Mouse (Mus musculus) kidney, adult 8-10 months (tissue): ENCODE measurements around the gene Tedc1.
"Not testable (repeated sequence)": the region's sequence is repeated elsewhere in the genome, so short reads cannot be mapped to it uniquely, and the experiment has no call there.

Experiments used
- DNase-seq, 2 experiments: peaks; one replicate each; pipeline ENCODE4 v3.0.0; 2022

Tedc1 gene

DNA sequence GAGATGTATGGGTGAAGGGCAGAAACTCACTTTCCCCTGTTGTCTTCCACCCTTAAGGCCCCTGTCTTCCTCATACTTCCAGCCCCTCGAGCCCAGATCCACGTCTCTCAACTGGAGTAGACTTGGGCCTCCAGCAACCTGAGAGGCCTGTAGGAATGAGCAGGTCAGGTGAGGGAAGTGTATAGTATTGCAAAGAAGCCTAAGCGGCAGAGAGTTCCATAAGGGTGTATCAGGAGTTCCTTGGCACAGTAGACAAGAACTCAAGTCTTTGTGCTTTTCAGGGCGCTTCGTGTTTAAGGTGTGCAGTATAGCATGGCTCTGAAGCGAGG lies 1.5 kb upstream of the Tedc1 start:
- DNase-seq = no peak

DNA sequence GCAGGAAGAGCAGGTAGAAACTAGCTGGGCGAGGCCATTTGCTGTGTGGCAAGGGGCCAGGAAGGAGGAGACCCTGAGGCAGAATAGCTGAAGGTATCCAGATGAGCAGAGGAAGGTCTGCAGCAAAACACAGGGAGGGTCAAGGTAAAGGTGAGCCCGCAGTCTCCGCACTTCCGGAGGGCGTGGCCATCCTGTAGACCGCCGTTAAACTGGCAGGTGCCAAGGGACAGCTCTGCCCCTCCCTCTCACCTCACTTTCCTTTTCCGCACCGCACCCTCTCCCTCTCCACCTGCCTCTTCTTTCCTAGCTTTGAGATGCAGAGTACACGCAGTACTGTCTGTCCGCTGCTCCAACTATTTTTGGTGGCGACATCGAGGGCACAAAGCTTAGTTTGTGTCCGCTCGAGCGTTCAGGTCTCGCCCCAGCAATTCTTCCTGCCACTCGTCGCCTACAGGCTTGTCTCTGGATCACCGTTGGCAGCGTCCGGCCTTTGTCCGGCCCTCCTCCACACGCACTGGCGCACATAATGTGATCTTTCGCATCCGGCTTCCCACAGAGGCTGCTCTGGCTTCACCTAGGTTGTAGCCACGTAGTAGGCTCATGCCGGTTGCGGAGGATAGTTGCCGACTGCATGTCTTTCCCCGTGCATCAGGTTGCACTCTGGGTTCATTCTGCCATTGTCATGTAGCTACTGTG lies 997 bp upstream of the Tedc1 start:
- DNase-seq = peak; percentile 64 to 67

DNA sequence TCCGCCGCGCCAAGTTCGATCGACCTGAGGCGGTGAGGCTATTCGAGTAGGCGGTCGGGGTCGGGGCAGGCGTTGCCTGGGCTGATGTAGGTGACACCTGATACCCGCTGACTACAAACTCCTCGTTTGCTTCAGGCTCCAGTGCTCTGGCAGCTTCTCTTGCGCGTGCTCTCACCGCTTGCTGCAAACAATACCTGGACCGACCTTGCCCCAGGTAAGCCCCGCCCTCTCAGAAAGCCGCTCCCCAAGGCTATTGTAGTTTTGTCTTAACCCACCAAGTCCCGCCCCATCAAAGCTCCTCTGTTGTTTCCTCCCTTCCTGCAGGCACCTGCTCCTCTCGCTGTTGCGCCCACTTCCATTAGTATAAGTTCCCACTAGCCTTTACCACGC lies 314 bp downstream of the Tedc1 start:
- DNase-seq = no peak

DNA sequence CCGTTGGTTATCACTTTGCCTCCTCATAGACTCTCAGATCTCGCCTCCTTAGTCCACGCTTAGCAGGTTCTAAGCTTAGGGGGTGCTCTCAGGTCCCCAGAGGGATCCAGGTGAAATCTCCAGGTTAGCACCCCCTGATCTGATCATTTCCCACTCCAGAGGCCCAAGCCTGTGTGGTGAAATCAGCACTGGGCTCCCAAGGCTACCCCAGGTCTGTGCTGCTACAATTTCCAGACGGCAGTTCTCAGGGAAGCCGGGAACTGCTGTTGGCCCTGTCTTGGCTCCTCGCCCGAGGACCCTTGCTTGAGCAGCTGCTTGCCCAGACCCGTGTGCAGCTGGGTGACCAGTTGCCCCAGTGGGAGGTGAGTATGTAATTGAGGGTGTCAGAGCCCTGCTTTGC lies 781 bp downstream of the Tedc1 start:
- DNase-seq = no peak

DNA sequence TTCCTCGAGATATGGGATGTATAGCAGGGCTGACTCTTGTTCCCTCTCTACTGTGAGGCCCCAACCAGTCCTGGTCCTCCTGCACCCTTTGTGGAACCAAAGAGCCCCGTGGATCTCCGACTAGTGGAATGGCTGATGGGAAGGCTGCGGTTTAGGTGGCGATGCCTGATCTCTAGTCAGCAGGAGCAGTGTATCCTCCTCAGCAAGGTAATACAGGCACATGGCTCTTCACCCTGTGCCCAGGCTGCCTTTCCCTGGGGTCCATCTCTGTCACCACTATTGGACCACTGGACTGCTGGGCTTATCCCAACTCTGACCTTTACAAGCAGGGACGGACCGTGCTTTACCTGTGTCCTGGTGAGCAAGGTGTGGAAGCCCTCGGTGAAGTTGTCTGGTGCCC lies 1.3 kb downstream of the Tedc1 start:
- DNase-seq = no peak

DNA sequence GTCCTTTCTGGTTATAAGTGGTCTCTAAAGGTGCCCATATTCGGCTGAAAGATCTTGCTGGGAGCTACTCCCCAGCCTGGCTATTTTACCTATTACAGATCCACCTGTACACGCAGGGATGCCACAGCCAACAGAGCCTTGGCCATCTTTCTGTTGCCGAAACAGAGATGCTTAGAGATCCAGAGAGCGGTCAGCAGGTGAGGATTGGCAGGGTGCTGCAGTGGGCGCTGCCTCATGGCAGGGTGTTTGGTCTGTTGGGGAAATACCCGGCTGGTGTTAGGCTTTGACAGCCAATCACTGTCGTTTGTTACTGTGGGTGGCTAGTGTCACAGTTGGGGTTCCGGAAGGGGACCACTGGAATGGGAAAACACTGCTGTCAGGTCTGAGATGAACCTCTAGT lies 1.8 kb downstream of the Tedc1 start:
- DNase-seq = no peak

DNA sequence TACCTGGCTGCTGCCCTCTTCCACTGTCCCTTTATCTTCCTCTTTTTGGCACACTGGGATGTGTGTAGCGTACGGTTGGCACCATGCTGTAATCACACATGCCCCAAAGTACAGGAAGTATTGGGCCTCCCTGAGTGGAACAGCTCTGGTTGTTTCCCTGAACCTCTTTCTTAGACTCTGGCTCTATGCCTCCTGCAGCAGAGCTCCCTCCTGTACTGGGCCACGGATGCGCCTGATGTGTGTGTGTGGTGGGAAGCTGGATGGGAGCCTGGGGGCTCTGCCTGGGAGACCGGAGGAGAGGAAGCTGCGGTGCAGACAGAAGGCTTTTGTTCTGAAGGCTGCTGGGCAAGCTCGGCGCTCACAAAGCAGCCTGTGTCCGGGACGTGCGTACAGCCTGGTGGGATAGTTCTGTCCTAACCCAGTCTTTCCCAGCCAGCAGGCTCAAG lies 7.4 kb downstream of the Tedc1 start:
- DNase-seq = no peak

DNA sequence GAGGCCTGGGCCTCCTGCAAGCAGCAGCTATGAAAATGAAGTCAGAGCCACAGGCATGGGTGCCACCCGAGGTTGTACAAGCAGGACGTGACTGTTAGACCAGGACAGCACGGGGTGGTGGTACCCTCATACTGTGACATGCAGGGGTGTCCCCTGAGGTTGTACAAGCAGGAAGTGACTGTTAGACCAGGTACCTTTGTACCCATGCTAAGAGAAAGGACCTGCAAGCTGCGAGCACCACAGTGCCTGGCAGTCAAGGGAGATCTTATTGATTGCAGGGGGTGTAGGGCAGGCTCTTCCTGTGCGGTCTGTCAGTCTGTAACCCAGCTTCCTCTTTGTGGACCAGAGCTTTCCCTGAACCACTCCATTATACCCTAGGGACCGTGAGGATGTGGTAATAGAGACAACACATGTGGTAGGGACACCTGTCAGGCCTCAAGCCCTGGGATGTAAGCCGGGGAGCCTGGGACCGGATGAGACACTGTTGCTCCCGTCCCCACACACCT lies 11.9 kb downstream of the Tedc1 start:
- no peak for DNase-seq

DNA sequence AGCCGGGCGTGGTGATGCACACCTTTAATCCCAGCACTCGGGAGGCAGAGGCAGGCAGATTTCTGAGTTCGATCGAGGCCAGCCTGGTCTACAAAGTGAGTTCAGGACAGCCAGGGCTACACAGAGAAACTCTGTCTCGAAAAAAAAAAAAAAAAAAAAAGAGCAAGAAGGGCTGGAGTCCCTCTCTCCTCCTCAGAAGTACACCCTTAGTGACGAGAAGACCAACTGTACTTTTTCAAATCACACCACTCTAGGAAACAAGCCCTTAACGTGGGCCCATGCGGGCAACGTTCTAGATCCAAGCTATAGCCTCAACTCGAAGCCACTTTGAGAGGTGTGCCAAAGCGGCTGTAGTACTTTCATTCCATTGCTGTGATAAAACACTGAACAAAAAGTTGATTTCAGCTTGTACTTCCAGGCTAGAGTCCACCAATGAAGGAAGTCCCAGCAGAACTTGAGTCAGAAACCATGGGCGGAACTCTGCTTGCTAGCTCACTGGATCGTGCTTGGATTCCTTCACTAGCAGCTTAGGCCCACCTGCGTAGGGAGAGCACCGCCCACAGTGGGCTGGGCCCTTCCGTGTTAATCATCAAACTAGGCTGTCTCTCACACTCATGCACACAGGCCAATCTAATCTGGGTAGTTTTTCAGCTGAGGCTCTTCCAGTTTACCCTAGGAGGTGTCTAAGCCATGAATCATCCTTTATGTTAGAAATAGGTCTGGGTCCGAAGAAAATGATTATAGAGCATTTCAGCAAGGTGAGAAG lies 20.9 kb downstream of the Tedc1 start:
- no peak for DNase-seq

DNA sequence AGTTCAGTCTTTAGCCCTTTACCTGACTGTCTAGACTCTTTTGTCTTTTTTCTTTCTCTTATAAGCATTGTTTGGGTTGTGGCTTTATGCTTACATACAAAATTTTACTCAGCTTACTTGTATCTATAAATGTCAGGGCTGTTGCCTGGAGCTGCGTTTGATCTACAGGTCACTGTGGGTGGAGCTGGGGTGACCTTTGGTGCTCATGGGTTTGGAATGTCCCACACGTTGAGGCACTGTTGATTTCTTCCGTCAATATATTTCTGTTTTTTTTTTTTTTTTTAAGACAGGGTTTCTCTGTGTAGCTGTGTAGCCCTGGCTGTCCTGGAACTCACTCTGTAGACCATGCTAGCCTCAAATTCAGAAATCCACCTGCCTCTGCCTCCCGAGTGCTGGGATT lies 24.8 kb downstream of the Tedc1 start:
- DNase-seq = no peak

DNA sequence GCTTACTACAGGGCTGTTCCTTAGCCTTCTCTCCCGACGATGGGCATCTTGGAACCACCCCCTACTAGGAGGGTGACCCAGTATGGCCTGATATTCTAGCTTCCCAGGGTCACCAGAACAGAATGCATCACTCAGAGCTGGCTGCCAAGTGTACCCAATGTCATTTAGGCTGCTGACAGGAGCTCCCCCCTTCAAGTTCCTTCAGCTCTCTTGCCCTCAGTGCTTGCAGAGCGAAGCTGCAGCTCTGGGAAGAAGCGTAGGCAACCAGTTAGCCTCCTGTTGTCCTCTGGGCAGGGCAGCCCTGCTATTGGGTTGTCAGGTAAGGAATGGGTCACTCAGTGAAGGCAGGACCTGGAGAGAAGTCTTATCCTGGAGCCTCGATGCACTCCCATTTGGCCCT lies 28.7 kb downstream of the Tedc1 start:
- no peak for DNase-seq

DNA sequence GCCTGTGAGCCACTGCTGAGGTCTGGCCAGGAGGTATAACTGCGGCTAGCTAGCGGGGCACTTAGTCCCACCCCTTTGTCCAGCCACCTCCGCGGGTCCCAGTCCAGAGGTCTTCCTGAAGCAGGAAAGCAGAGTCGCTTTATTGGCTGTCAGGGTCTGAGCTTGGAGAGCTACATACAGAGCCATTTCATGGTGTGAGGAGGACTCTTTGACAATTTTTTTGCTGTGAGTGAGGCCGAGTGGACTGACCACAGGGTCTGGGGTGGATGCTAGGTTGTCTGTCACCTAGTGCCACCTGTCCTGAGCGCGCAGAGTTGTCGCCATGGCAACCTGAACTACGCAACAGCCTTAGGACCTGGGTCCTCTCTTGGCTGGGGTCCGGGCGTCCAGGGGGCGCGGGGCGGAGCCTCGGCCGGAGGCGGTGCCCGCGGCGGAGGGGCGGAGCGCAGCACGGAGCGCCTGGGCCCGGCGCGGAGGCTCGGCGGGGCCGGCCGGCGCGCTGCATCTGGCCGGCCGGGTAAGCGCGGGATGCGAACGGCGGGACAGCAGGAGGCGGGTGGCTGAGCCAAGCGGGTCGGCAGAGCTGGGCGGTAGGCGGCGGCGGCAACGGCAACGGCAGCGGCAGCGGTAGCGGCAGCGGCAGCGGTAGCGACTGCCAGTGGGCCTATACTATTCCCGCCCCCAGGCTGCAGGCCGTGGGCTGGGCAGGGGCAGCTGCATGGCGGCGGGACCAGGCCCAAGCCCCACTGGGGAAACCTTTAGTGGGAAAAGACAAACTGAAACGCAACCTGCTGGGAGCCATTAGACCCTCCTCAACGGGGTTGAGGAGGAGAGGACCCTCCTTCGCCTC lies 29.4 kb downstream of the Tedc1 start, which contains the start of gene Tmem121:
TSS of gene Tmem121 (plus strand) at position 489 of the 850 bp plus-strand sequence.
- no peak for DNase-seq

DNA sequence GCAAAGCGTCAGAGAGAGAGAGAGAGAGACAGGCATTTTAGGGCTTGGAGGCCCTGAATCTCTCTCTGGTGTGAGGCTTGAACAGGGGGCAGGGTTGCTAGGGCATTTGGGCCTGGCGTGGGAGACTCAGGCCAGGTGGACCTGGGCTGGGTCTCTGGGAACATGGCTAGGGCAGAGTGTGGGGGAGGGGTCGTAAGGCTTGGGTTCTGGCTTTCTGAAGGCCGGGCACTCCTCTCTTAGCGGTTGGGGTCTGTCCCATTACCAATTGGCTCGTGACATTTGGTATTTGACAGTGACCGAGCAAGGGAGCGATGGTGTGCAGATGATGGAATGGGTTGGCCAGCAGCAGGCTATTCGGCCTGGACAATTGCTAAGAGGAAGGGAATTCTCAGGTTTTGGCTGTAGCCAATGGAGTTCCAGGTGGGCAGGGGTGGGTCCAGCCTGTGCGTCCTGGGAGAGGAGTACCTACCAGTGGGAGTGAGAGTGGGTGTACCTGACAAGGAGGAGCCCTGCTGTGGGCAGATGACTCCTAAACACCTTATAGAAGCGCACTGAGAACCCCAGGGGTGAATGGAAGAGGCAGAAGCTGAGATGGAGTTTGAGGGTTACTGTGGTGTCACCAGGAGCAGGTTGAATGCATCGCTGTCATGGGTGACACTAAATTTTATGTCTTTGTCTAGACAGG lies 30.2 kb downstream of the Tedc1 start:
- no peak for DNase-seq

DNA sequence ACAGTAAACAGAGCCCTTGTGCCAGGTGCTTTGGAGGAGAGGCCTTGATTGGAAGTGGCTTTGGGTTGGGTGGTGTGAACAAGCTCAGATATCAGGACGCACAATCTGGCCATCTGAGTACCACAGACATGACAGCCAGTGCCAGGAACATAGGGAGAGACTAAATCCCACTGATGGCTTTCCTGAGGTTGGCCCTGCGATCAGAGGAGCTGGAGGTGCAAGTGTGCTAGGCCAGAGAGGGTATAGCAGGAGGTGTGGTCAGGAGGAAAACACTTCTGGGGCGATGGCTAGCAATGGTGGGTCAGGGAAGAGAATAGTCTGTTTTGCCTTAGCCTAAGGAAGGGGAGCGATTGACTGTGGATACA lies 30.8 kb downstream of the Tedc1 start:
- no peak for DNase-seq

DNA sequence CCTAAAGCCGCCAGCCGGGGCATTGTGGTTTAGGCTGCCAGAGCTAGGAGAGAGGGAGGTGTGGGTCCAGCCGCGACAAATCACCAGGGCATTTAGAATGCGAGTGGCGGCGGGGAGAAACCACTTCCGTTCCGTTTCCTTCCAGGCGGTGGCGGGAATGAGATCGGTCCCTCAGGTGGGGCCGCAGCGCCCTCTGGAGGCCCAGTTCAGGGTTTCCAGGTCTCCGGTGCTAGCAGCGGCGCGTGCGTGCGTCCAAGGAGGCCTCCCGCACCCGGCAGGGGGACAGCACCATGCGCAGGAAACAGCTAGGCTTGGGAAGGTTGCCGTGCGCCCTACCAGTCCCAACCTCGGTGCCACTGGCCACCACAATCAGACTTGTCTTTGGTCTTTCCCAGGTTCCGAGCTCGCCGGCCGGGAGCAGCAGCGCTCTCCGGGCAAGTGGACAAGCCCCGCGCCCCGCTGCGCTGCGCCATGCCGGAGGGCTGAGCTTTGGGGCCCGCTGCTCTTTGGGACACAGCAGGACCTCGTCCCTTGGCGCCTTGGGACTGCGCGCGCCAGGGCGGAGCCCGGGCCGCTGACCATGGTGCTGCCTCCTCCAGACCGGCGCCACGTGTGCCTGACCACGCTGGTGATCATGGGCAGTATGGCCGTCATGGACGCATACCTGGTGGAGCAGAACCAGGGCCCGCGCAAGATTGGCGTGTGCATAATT lies 31.5 kb downstream of the Tedc1 start:
- DNase-seq = peak; percentile 29 to 49

DNA sequence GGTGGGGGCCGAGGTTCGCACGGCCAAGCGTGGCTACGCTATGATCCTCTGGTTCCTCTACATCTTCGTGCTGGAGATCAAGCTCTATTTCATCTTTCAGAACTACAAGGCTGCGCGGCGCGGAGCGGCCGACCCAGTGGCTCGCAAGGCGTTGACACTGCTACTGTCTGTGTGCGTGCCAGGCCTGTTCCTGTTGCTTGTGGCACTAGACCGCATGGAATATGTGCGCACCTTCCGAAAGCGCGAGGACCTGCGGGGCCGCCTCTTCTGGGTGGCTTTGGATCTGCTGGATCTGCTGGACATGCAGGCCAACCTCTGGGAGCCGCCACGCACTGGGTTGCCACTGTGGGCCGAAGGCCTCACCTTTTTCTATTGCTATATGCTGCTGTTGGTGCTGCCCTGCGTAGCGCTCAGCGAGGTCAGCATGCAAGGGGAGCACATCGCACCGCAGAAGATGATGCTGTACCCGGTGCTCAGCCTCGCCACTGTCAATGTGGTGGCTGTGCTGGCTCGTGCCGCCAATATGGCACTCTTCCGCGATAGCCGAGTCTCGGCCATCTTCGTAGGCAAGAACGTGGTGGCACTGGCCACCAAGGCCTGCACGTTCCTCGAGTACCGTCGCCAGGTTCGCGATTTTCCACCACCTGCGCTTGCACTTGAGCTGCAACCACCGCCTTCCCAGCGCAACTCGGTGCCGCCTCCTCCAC lies 32.3 kb downstream of the Tedc1 start:
- DNase-seq = no peak

DNA sequence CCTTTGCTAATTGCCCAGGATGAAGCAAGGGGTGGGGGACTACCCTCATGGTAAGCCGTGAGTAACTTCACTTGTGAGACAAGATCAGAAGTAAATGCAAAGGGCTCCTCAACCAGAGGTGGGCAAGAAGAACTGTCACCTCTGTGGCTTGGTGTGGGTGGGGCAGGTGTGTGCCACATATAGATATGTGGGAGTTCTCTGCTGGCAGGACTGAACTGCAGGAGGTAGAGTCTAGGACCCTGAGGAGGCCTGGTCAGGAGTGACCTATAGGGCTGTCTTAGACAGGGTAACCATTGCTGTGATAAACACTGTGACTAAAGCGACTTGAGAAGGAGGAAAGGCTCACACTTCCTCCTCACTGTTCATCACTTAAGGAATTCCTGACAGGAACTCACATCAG lies 37.2 kb downstream of the Tedc1 start:
- DNase-seq = no peak

DNA sequence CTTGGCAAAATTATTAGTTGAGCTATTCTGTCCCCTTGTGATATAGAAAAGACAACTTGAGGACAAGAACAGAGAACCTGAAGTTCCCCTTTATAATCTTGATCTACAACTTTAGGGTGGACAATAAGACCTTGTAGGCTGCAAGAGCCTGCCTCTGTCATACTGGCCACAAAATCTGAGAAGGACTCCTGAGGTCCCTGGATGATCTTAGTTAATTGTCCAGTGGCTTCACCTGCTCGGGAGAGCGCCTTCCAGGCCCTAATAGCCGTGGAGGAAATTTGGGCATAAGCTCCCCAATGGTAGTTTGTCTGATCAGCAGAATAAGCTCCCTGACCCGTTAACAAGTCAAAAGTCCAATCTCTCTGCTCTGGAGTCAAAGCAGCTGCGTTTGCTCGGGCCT lies 42.9 kb downstream of the Tedc1 start:
- not testable (repeated sequence) for DNase-seq

DNA sequence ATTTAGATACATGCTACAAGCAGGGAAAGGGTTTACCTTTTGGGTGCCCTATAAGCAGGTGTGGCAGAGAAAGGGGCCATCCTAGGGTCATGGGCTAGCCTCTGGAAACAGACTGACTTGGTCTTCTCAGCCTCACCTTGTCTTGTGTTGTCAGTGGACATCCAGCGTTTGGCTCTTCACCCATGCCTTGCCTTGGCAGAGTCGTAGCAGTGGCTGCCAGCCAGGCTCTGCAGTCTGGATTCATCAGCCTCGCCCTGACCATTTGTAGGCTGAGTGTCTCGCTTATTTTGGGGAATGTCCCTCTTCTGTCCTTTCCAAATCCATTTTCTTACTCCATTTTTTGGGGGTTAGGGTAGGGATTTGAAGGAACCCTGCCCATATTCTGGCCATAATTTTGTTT lies 45.1 kb downstream of the Tedc1 start:
- no peak for DNase-seq

DNA sequence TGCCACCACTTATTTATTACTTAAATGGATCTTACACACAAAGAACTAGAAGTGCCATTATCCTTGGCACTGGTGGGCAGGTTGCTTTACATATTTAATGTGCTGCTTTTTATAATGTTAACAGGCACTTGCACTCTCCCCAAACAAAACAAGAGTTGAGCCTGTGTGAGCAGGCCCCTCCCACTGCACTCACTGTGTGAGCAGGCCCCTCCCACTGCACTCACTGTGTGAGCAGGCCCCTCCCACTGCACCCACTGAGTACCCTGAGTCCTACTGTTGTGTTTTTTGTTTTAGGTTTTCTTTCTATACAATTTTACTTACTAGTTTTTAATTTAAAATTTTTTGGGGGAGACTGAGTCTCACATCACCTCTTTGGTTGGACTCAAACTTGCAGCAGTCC lies 45.8 kb downstream of the Tedc1 start:
- DNase-seq = no peak

DNA sequence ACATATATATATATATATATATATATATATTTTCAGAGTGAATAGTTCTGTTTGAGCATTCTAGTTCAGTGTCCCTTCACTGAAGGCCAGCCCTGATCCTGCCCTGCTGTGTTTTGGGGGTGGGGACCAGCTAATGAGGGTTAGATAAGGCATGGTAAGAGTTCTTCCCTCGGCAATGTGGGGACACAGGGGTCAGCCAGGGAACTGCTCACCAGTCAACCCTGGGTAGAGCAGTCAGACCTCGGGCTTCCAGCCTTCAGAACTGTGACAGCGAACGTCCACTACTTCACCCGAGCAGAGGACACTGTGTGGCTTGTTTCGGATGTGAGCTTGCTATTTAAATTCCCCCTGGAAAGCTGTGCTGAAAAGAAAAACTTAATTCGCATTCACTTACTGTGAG lies 47.3 kb downstream of the Tedc1 start:
- no peak for DNase-seq
